Mouse (Mus musculus) midbrain, embryonic 15.5 days (tissue): Measurements from ENCODE around the gene Vps45. TPM values are rescaled to one million over a fixed set of nuclear protein-coding genes. Genes with fewer than 3 reads are reported as not detected.

Experiments
- ATAC-seq: fragments of 200-750 bp; cut with Nextera tagmentation; replicated peaks from 2 replicates; pipeline ENCODE4 v1.8.0; 2017; ENCODE audit warnings: moderate TSS enrichment
- H3K27ac ChIP-seq: fragments of 300-500 bp; sonication (generic); 2 replicates; pipeline ENCODE4 v1.5.1; 2015; ENCODE audit warnings: mild to moderate bottlenecking, inconsistent platforms
- H3K27me3 ChIP-seq: fragments of 300-500 bp; sonication (generic); replicated peaks from 2 replicates; pipeline ENCODE4 v1.6.1; 2015; ENCODE audit warnings: inconsistent platforms
- H3K36me3 ChIP-seq: fragments of 300-500 bp; sonication (generic); replicated peaks from 2 replicates; pipeline ENCODE4 v1.6.1; 2015; ENCODE audit warnings: inconsistent platforms
- H3K4me1 ChIP-seq: fragments of 300-500 bp; sonication (generic); 2 replicates; pipeline ENCODE4 v1.6.1; 2015; ENCODE audit warnings: inconsistent platforms
- H3K4me2 ChIP-seq: fragments of 300-500 bp; sonication (generic); 2 replicates; pipeline ENCODE4 v1.6.1; 2015; ENCODE audit warnings: inconsistent platforms, mild to moderate bottlenecking, moderate library complexity
- H3K4me3 ChIP-seq: fragments of 300-500 bp; sonication (generic); 2 replicates; pipeline ENCODE4 v1.5.1; 2015; ENCODE audit warnings: mild to moderate bottlenecking, inconsistent platforms
- H3K9ac ChIP-seq: fragments of 300-500 bp; sonication (generic); 2 replicates; pipeline ENCODE4 v1.6.1; 2015; ENCODE audit warnings: mild to moderate bottlenecking, inconsistent platforms
- H3K9me3 ChIP-seq: fragments of 300-500 bp; sonication (generic); 2 replicates; pipeline ENCODE4 v1.6.1; 2016; ENCODE audit warnings: inconsistent platforms
- WGBS: fragments of 180-500 bp; shearing (Covaris S2); methylation state at CpG from one replicate; pipeline ENCODE4 v1.1.7; 2015; ENCODE audit warnings: mixed read lengths; 5-methylcytosine and 5-hydroxymethylcytosine counted together
- polyA plus RNA-seq: library from polyadenylated mRNA; unstranded; fragments of >200 nt; fragmentation: Nextera tagmentation; extraction: Ambion mirVana; gene quantifications from 2 replicates; pipeline ENCODE4 v1.2.1, GENCODE M21; 2015

The Vps45 gene
- polyA plus RNA-seq, 1 experiment from 2014 or later: 65.6 TPM

DNA sequence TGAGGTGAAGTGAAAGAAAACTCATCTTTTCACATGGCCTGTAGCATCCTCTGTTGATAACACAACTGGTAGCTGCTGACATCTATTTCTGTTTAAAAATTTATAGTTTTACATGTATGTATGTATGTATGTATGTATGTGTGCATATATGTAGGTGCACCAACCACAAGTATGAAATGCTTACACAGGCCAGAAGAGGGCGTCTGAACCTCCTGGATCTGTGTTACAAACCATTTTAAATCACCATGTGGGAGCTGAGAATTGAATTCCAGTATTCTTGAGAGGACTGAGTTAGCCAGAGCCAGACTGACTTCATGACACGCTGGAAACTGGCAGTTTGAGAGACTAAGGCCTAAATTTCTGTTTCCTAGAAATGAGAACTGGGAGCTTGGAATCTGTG, 32.9 kb upstream of the Vps45 start:
- H3K9ac ChIP-seq: no peak overlapping the region
- no peak overlapping the region for H3K4me2 ChIP-seq
- no peaks in the 10 kb centered on the region for H3K27me3 ChIP-seq
- no peak overlapping the region for H3K27ac ChIP-seq
- no peak overlapping the region for H3K4me3 ChIP-seq
- H3K9me3 ChIP-seq: no peaks in the 10 kb centered on the region
- no peaks in the 10 kb centered on the region for H3K4me1 ChIP-seq
- 78% methylated on average over 2 of the region's 2 CpGs for WGBS
- ATAC-seq: no peak
- H3K36me3 ChIP-seq: no peaks in the 10 kb centered on the region

DNA sequence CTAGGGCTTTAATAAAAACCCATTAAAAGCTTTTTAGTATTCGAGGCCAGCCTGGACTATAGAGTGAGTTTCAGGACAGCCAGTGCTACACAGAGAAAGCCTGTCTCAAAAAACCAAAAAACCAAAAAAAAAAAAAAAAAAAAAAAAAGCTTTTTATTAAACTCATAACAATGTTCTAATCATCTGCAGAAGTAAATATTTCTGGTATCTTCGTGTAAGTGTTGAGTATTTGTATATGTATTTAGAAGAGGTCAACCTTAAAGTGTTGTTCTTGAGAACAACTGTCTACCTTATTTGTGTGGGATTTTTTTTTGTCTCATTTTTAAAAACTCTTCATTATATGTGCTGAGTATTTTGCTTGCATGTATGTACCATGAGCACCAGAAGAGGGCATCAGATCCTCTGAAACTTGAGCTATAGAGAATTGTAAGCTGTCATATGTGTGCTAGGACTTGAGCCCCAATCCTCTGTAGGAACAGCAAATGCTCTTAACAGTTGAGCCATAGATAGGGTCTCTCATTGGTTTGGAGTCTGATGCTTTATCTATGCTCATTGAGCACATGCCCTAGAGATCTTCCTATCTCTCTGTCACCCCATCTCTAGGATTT, 31.7 kb upstream of the Vps45 start:
- 63% methylated on average over 2 of the region's 2 CpGs for WGBS
- Histone ChIP-seq H3K4me1 (no peaks in the 10 kb centered on the region), H3K27ac (no peak overlapping the region), H3K4me2 (no peak overlapping the region), H3K9ac (no peak overlapping the region), H3K27me3 (no peaks in the 10 kb centered on the region), H3K9me3 (no peaks in the 10 kb centered on the region), H3K36me3 (no peaks in the 10 kb centered on the region), H3K4me3 (no peak overlapping the region)
- ATAC-seq: no peak

DNA sequence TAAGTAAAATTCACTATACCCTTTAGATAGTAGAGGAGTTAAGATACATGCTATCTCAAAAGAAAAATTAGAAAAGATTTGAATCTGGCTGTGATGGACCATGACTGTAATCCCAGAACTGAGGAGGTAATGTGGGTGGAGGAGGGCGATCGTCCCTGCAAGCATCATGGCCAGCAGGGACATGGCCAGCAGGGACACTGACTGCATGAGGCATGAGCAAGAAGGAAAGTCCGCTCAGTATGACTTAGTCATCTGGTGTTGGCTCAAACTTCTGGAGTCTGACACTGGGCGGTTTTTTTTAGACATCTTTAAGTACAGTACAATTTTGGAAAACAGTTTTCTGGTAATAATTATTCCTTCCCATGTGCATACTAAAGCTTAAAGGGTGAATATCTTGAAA, 29.5 kb upstream of the Vps45 start:
- Histone ChIP-seq H3K4me1 (no peaks in the 10 kb centered on the region), H3K9ac (no peak overlapping the region), H3K27me3 (no peaks in the 10 kb centered on the region), H3K27ac (no peak overlapping the region), H3K9me3 (no peaks in the 10 kb centered on the region), H3K4me3 (no peak overlapping the region), H3K4me2 (no peak overlapping the region), H3K36me3 (no peaks in the 10 kb centered on the region)
- ATAC-seq: no peak
- 88% methylated on average over 4 of the region's 4 CpGs for WGBS

DNA sequence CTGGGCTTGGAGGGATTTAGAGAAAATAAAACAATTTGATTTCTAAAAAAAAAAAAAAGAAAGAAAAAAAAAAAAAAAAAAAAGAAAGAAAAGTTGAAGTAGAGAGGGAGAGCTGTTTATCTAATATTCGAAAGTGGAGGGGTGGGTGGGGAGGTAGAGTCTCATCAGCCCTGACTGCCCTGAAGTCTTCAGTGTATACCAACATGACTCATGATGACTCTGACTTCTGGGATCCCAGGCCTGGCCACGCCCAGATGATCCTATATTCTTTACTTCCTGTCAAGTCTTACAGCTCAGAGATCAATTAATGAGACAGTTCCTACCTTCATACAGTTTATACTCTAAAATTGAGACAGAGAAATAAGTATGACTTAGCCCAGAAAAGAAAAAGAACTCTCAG, 29.0 kb upstream of the Vps45 start:
- H3K9me3 ChIP-seq: no peaks in the 10 kb centered on the region
- no peaks in the 10 kb centered on the region for H3K27me3 ChIP-seq
- no peaks in the 10 kb centered on the region for H3K36me3 ChIP-seq
- H3K4me2 ChIP-seq: no peak overlapping the region
- ATAC-seq: no peak
- no peak overlapping the region for H3K27ac ChIP-seq
- H3K4me3 ChIP-seq: no peak overlapping the region
- no peak overlapping the region for H3K9ac ChIP-seq
- 80% methylated on average over 2 of the region's 2 CpGs for WGBS
- no peaks in the 10 kb centered on the region for H3K4me1 ChIP-seq

DNA sequence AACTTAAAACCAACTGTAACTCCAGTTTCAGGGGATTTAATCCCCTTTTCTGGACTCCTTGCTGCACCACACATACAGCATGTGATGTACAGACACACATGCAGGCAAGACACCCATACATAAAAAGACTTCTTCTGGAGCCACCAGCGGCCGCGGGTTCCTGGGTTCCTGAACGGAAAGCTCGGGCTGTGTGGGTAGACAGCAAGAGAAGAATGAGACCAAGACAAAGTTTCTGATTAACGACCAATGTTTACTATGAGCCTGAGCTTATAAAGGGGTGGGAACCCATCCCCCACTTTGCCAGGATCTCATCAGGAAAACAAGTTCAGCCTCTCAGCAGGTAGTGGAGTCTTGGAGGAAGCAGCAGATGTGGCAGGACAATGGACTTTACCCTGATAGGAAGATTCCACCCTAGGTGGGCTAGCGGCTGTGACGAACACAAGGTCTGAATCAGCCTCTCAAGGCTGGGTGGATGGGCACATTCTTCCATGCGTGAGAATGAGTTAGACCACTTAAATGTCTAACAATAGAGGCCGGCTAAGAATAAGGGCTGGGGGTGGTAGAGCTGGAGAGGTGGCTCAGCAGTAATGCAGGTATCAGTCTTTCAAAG, 26.0 kb upstream of the Vps45 start:
- WGBS: 77% methylated on average over 10 of the region's 10 CpGs
- Histone ChIP-seq H3K4me1 (no peaks in the 10 kb centered on the region), H3K4me2 (no peak overlapping the region), H3K9me3 (no peaks in the 10 kb centered on the region), H3K36me3 (no peaks in the 10 kb centered on the region), H3K27ac (no peak overlapping the region), H3K9ac (no peak overlapping the region), H3K4me3 (no peak overlapping the region), H3K27me3 (no peaks in the 10 kb centered on the region)
- no peak for ATAC-seq

DNA sequence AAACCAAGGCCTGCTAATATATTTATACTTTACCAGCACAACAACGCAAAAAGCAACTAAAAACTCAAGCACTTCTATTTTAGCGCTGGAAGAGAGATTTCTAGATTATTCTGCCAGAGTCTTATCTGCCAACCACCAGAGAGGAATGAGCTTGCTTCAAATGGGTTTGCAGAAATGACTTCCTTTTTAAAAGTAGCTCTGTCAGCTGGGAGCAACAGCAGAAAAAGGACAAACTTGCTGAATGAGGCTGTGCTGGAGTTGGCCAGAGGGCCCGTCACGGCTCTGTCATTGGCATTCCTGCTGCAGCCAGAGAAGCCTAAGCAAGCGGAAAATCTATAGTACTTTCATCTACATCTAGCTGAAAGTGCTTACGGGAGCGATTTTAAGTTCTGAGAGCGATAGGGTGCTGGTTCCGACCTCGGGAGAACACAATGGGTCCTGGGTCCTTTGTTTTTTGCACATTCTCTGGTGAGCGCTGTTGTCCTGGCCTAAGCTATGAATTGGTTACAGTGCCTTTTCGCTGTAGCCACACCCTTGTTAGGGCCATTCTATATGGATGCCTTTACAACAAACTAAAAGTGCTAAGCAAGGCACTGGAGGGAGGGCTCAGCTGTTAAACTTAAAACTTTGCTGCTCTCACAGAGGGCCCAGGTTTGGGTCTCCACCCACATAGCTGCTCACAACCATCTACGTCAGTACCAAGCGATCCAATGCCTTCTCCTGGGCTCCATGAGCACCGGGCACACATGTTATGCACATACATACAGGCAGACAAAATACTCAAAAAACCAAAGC, 24.6 kb upstream of the Vps45 start:
- no peak for ATAC-seq
- Histone ChIP-seq H3K27me3 (no peaks in the 10 kb centered on the region), H3K4me3 (no peak overlapping the region)

DNA sequence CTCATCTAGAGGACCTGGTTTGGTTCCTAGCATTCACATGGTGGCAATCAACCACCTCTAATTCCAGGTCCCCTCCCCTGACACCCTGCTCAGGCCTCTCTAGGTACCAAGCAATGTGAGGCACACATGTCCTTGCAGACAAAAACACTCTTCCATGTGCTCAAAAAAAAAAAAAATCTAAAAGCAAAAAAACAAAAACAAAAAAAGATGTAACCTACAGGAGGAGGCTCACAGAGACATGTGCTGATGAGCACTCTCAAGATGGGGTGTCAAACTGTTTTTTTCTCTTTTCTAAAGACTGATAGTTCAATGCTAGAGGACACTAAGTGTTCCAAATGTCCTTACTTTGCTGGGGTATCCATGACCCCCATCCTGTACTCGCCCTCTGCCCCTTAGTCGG, 23.8 kb upstream of the Vps45 start:
- Histone ChIP-seq H3K4me1 (no peaks in the 10 kb centered on the region), H3K27ac (no peak overlapping the region), H3K9me3 (no peaks in the 10 kb centered on the region), H3K36me3 (no peaks in the 10 kb centered on the region), H3K4me3 (no peak overlapping the region), H3K4me2 (no peak overlapping the region), H3K9ac (no peak overlapping the region), H3K27me3 (no peaks in the 10 kb centered on the region)
- ATAC-seq: no peak
- WGBS: 79% methylated on average over 2 of the region's 2 CpGs

More for the DNA sequence above, 24.6 kb upstream of the Vps45 start:
- Histone ChIP-seq H3K4me2 (no peak overlapping the region), H3K27ac (no peak overlapping the region), H3K36me3 (no peaks in the 10 kb centered on the region), H3K4me1 (no peaks in the 10 kb centered on the region), H3K9ac (no peak overlapping the region), H3K9me3 (no peaks in the 10 kb centered on the region)
- whole genome bisulfite sequencing: 60% methylated on average over 15 of the region's 15 CpGs

DNA sequence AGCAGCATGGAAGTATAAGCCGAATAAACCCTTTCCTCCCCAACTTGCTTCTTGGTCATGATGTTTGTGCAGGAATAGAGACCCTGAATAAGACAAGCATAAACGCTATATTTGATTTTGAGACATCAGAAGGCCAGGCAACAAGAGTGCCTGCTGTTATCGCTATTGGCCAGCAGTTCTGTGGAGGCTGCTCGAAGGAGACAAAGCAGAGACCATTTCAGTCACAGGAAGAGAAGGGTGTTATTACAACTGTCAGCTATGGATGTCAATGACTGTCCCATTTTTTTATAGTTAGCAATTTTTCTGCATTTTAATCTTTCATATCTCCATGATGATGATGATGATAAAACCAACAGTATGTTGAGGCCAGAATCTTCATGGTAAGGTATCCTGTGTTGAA, 23.4 kb upstream of the Vps45 start:
- Histone ChIP-seq H3K36me3 (no peaks in the 10 kb centered on the region), H3K27ac (no peak overlapping the region), H3K4me1 (no peaks in the 10 kb centered on the region), H3K4me3 (no peak overlapping the region), H3K27me3 (no peaks in the 10 kb centered on the region), H3K9ac (no peak overlapping the region), H3K4me2 (no peak overlapping the region), H3K9me3 (no peaks in the 10 kb centered on the region)
- ATAC-seq: no peak
- 92% methylated on average over 4 of the region's 4 CpGs for WGBS

DNA sequence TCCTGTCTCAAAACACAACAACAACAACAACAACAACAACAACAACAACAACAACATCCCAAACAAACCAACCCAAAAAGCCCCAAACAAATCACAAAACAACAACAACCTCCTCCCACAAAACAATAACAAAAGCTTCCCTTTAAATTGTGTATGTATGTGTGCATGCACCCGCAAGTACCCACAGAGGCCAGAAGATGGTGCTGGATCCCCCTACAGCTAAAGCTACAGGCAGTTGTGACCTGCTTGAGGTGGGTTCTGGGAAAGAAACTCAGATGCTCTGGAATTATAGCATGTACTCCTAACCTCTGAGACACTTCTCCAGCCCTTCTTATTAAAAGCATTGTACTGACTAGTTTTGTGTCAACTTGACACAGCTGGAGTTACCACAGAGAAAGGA, 22.7 kb upstream of the Vps45 start:
- Histone ChIP-seq H3K9me3 (no peaks in the 10 kb centered on the region), H3K4me2 (no peak overlapping the region), H3K4me1 (no peaks in the 10 kb centered on the region), H3K4me3 (no peak overlapping the region), H3K27ac (no peak overlapping the region), H3K36me3 (no peaks in the 10 kb centered on the region), H3K27me3 (no peaks in the 10 kb centered on the region), H3K9ac (no peak overlapping the region)
- ATAC-seq: no peak
- 70% methylated on average over 1 of the region's 1 CpGs for WGBS

DNA sequence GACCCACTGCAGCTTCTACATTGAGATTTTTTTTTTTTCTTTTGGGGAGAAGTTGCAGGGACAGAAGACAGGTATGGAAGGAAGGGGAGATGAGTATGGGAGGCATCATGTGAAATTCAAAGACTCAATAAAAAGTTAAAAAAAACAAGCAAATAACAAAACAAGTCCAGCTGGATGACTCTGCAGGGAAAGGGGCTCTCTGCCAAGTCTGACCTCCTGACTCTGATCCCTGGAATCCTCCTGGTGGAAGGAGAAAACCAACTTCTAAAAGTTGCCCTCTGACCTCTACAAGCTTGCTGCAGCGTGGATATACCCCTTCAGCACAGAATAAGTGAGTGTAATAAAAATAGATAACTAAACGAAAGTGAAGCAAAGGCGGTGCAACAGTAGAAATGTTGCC, 20.4 kb upstream of the Vps45 start:
- 79% methylated on average over 3 of the region's 3 CpGs for WGBS
- H3K9ac ChIP-seq: no peak overlapping the region
- H3K4me3 ChIP-seq: no peak overlapping the region
- H3K27me3 ChIP-seq: no peaks in the 10 kb centered on the region
- no peak overlapping the region for H3K27ac ChIP-seq
- no peak overlapping the region for H3K4me2 ChIP-seq
- ATAC-seq: no peak
- H3K4me1 ChIP-seq: no peaks in the 10 kb centered on the region
- no peaks in the 10 kb centered on the region for H3K9me3 ChIP-seq
- H3K36me3 ChIP-seq: no peaks in the 10 kb centered on the region

DNA sequence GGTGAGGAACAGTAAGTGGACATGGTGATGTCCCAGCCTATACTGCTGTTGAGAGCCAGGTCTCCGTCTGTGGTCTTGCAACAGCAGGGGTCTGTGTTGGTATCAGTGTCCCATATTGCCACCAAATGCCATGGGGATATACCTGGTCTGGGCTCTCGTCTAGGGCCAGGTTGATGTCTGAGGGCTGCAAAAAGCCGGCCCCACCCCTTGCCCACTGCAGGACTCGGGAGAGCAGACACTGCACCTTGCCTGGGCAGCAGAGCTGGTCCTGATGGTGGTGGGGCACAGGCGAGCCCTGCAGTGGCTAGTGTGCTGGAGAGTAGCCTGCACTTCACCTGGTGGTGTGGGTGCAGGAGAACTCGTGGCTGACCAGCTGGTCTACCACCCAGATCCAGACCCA, 19.8 kb upstream of the Vps45 start:
- Histone ChIP-seq H3K27ac (no peak overlapping the region), H3K9ac (no peak overlapping the region), H3K4me1 (no peaks in the 10 kb centered on the region), H3K4me2 (no peak overlapping the region), H3K4me3 (no peak overlapping the region), H3K27me3 (no peaks in the 10 kb centered on the region), H3K36me3 (no peaks in the 10 kb centered on the region), H3K9me3 (no peaks in the 10 kb centered on the region)
- no peak for ATAC-seq
- 69% methylated on average over 6 of the region's 6 CpGs for WGBS

DNA sequence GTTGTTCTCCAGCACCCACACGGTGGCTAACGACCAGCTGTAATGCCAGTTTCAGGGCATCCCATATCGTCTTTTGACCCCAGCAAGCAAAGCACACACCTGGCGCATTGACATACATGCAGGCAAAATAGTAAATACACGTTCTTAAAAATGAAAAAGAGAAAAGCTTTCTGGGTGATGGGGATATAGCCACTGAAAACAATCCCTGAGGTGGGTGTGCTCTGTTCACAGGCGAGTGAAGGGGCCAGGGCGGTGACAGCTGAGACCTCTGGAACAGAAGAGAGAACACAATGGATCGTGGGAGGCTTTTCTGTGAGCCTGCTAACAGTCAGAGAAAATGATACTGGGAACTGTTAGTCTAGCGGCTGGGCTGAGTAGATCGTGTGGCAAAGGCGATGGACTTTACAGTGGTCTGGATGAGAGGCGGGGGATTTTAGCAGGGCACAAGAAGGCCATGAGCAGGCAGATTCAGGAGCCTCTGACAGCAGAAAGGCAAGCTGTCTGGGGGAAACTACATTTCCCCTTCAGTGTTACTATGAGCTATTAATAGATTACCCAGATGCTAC, 14.7 kb upstream of the Vps45 start:
- 71% methylated on average over 12 of the region's 12 CpGs for WGBS
- no peak for ATAC-seq
- H3K27me3 ChIP-seq: no peaks in the 10 kb centered on the region

More for the DNA sequence above, 14.7 kb upstream of the Vps45 start:
- no peak overlapping the region for H3K4me2 ChIP-seq
- H3K27ac ChIP-seq: no peak overlapping the region
- no peaks in the 10 kb centered on the region for H3K4me1 ChIP-seq
- no peaks in the 10 kb centered on the region for H3K9me3 ChIP-seq
- no peaks in the 10 kb centered on the region for H3K36me3 ChIP-seq
- H3K4me3 ChIP-seq: no peak overlapping the region
- H3K9ac ChIP-seq: no peak overlapping the region
